11 mouse cellular contexts compared by ENCODE assay signal in the genomic region with DNA sequence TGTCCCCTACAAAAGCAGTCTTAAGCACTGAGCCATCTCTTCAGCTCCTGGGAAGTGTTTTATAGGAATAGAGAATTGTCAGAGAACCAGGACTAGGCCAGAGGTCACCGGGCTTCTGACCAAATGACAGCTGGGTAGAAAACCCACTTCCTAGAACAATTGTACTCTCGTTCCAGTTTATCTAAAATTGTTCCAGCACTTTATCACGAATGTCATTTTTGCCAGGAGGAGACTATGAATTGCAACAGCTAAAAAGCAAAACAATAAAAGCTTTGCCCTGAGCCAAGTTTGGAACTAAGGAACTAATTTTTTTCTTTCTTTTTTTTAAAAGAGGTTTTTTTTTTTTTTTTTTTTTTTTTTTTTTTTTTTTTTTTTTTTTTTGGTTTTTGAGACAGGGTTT. TPM values are rescaled to one million over a fixed set of nuclear protein-coding genes. Genes with fewer than 3 reads are reported as not detected.
DNase-seq lines count a peak whose midpoint lies in the region; ATAC-seq lines count a peak whose summit lies in the region.
"Had no signal": no experiment of that assay in that cellular context is flagged by ENCODE, and none has a peak within 500 bp of the region (broad histone marks: within the 10 kb centered on the region; RNA-seq: fewer than 3 reads in every experiment).

No protein-coding gene starts in this region.

- H3K4me3 ChIP-seq in lung, embryonic 16.5 days (ENCODE audit: low read length) = no peak overlapping the region
- H3K4me3 ChIP-seq: hindbrain, embryonic 13.5 days; limb, embryonic 13.5 days had no signal

- no peaks in the 10 kb centered on the region for H3K36me3 ChIP-seq in lung, embryonic 16.5 days (ENCODE audit: control insufficient read depth, insufficient read depth, low read length)
- H3K36me3 ChIP-seq: hindbrain, embryonic 13.5 days; limb, embryonic 13.5 days had no signal

- DNase-seq in adrenal gland, adult (ENCODE audit: inconsistent age in 2 of 2, low spot score in 1 of 2) = peak; percentile 73 to 91
- DNase-seq in adrenal gland, postnatal 4 days (ENCODE audit: low spot score in 2 of 2) = no peak
- peak; percentile 81 for DNase-seq in adrenal gland, adult 2 months
- DNase-seq in heart, postnatal 10 days = peak; percentile 78 to 84
- DNase-seq in thymus, postnatal 0 days (ENCODE audit: low spot score) = no peak
- DNase-seq in spleen, adult 18-20 months = no peak
- no peak for DNase-seq in spleen, postnatal 36 days (ENCODE audit: low spot score in 2 of 2)
- DNase-seq: cerebellum, adult 8-10 months had no signal

- WGBS in lung, embryonic 16.5 days = 52% methylated on average over 3 of the region's 3 CpGs

- peak; percentile 51 for ATAC-seq in lung, embryonic 16.5 days (ENCODE audit: low read depth)

- H3K4me1 ChIP-seq in lung, embryonic 16.5 days (replicated peaks; ENCODE audit: control insufficient read depth, insufficient read depth, low read length) = peaks cover 15% of the 10 kb centered on the region
- H3K4me1 ChIP-seq: hindbrain, embryonic 13.5 days had no signal

- H3K27me3 ChIP-seq in lung, embryonic 16.5 days (ENCODE audit: control insufficient read depth, insufficient read depth, low read depth, low read length) = no peaks in the 10 kb centered on the region
- H3K27me3 ChIP-seq: limb, embryonic 13.5 days had no signal

- intact Hi-C loops in heart, postnatal 10 days (cut with DNase I) = no loop called here

- H3K9ac ChIP-seq in lung, embryonic 16.5 days (ENCODE audit: low read length) = no peak overlapping the region
- H3K9ac ChIP-seq: hindbrain, embryonic 13.5 days; limb, embryonic 13.5 days had no signal

- H3K27ac ChIP-seq in lung, embryonic 16.5 days (ENCODE audit: low read length) = peak overlapping the region; percentile 54
- H3K27ac ChIP-seq: hindbrain, embryonic 13.5 days; limb, embryonic 13.5 days had no signal

- H3K4me2 ChIP-seq in lung, embryonic 16.5 days (ENCODE audit: low read depth, low read length) = no peak overlapping the region
- H3K4me2 ChIP-seq: hindbrain, embryonic 13.5 days; limb, embryonic 13.5 days had no signal

- H3K9me3 ChIP-seq in lung, embryonic 16.5 days (ENCODE audit: control insufficient read depth, low read length) = peaks cover 4% of the 10 kb centered on the region
- H3K9me3 ChIP-seq: hindbrain, embryonic 13.5 days had no signal

RNA-seq across cellular contexts. Expression of gene Wbp2, which starts 8.8 kb away (rescaled TPM):
- total RNA-seq in adrenal gland, postnatal 4 days (2021) = 100 to 1,000 TPM; 126 to 136 TPM
- 100 to 1,000 TPM; 165 to 185 TPM for total RNA-seq in adrenal gland, adult 2 months (2021)
- 517 and 528 TPM in 2 replicates for polyA plus RNA-seq in adrenal gland, adult 2 months (2012; rRNA removed)
- 10 to 100 TPM; 96.6 to 99.5 TPM for total RNA-seq in heart, postnatal 10 days (2021)
- 95.4 and 98.9 TPM in 2 replicates for polyA plus RNA-seq in lung, embryonic 16.5 days (2015; fragmentation: Nextera tagmentation; extraction: Ambion mirVana)
- polyA plus RNA-seq in thymus, postnatal 0 days (2015; fragmentation: Nextera tagmentation; extraction: Ambion mirVana) = 75.1 and 97.4 TPM in 2 replicates

RNA-seq across cellular contexts. Expression of gene Unc13d, which starts 17.8 kb away (rescaled TPM):
- 1 to 10 TPM; 1.1 to 2.4 TPM for total RNA-seq in adrenal gland, postnatal 4 days (2021)
- total RNA-seq in adrenal gland, adult 2 months (2021) = 1 to 10 TPM in 1 of 2 experiments, under 1 TPM in 1; 0.83 to 1.0 TPM
- polyA plus RNA-seq in adrenal gland, adult 2 months (2012; rRNA removed) = 2.3 and 3.4 TPM in 2 replicates
- 1 to 10 TPM in 1 of 2 experiments, under 1 TPM in 1; 0.52 to 1.0 TPM for total RNA-seq in heart, postnatal 10 days (2021)
- polyA plus RNA-seq in lung, embryonic 16.5 days (2015; fragmentation: Nextera tagmentation; extraction: Ambion mirVana) = 7.2 and 8.9 TPM in 2 replicates
- 32.4 and 34.7 TPM in 2 replicates for polyA plus RNA-seq in thymus, postnatal 0 days (2015; fragmentation: Nextera tagmentation; extraction: Ambion mirVana)

RNA-seq across cellular contexts. Expression of gene Trim47, which starts 31.4 kb away (rescaled TPM):
- total RNA-seq in adrenal gland, postnatal 4 days (2021) = 10 to 100 TPM; 21.3 to 23.9 TPM
- 10 to 100 TPM; 10.3 to 17.9 TPM for total RNA-seq in adrenal gland, adult 2 months (2021)
- polyA plus RNA-seq in adrenal gland, adult 2 months (2012; rRNA removed) = 49.1 and 68.9 TPM in 2 replicates
- 10 to 100 TPM; 43.3 to 49.7 TPM for total RNA-seq in heart, postnatal 10 days (2021)
- polyA plus RNA-seq in lung, embryonic 16.5 days (2015; fragmentation: Nextera tagmentation; extraction: Ambion mirVana) = 20.4 and 24.8 TPM in 2 replicates
- 10.8 and 10.9 TPM in 2 replicates for polyA plus RNA-seq in thymus, postnatal 0 days (2015; fragmentation: Nextera tagmentation; extraction: Ambion mirVana)

RNA-seq across cellular contexts. Expression of gene Trim65, which starts 35.4 kb away (rescaled TPM):
- 1 to 10 TPM; 8.2 to 8.5 TPM for total RNA-seq in adrenal gland, postnatal 4 days (2021)
- 10 to 100 TPM in 1 of 2 experiments, 1 to 10 TPM in 1; 9.5 to 11.8 TPM for total RNA-seq in adrenal gland, adult 2 months (2021)
- 15.9 and 16.0 TPM in 2 replicates for polyA plus RNA-seq in adrenal gland, adult 2 months (2012; rRNA removed)
- total RNA-seq in heart, postnatal 10 days (2021) = 1 to 10 TPM; 5.4 to 6.3 TPM
- polyA plus RNA-seq in lung, embryonic 16.5 days (2015; fragmentation: Nextera tagmentation; extraction: Ambion mirVana) = 5.1 and 6.4 TPM in 2 replicates
- 2.6 and 3.1 TPM in 2 replicates for polyA plus RNA-seq in thymus, postnatal 0 days (2015; fragmentation: Nextera tagmentation; extraction: Ambion mirVana)

RNA-seq across cellular contexts. Expression of gene Mrpl38, which starts 43.1 kb away (rescaled TPM):
- 10 to 100 TPM; 75.4 to 81.6 TPM for total RNA-seq in adrenal gland, postnatal 4 days (2021)
- 100 to 1,000 TPM; 102 to 108 TPM for total RNA-seq in adrenal gland, adult 2 months (2021)
- polyA plus RNA-seq in adrenal gland, adult 2 months (2012; rRNA removed) = 134 and 167 TPM in 2 replicates
- 10 to 100 TPM; 55.9 to 56.8 TPM for total RNA-seq in heart, postnatal 10 days (2021)
- polyA plus RNA-seq in lung, embryonic 16.5 days (2015; fragmentation: Nextera tagmentation; extraction: Ambion mirVana) = 79.3 and 80.6 TPM in 2 replicates
- polyA plus RNA-seq in thymus, postnatal 0 days (2015; fragmentation: Nextera tagmentation; extraction: Ambion mirVana) = 65.0 and 68.8 TPM in 2 replicates

Comparison
In these comparisons a context has a peak if more than half of its experiments do, and no peak if none do; other contexts are left out.
1. DNase-seq: peak in adrenal gland, adult (2 of 2), adrenal gland, adult 2 months (single experiment) and heart, postnatal 10 days (2 of 2); none in adrenal gland, postnatal 4 days (0 of 2), thymus, postnatal 0 days (single experiment), spleen, adult 18-20 months (0 of 2) and spleen, postnatal 36 days (0 of 2).